Mouse (Mus musculus) heart, postnatal 25 days (tissue): ENCODE data around the gene Smurf1. TPM values are rescaled to one million over a fixed set of nuclear protein-coding genes. Genes with fewer than 3 reads are reported as not detected.

ENCODE experiments used
- DNase-seq: peaks from one replicate; pipeline ENCODE4 v3.0.0; 2022; ENCODE audit warnings: low spot score
- intact Hi-C: fragments of 180-260 bp; cut with DNase I; formaldehyde crosslinking; loops from one replicate; pipeline ENCODE4 v1.15.1; 2025
- total RNA-seq, 2 experiments: library from RNA; stranded (reverse); gene quantifications; 2 replicates each; pipeline ENCODE4 v1.2.3; 2021

Smurf1 gene
- total RNA-seq, 2 experiments from 2014 or later: 21.9 to 27.6 TPM

DNA sequence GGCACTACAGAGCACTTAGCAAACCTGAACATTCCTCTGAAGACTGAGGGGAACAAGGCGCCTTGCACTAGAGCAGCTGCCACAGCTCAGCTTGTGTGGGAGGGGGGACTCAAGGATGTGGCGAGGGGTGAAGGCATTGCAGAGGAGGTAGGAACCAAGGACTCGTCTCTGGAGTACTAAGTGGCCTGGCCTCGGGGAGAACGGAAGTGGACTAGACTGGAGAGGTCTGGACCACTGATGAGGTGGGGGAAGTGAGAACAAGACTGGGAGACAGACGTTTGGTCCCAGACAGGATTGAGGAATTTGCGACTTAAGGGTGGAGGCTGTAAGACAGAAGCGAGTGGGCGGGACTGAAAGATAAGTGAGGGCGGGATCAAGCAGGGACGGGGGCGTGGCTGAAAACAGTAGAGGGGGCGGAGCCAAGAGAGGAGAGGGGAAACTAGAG is 1.8 kb downstream of the Smurf1 start:
- DNase-seq: peak; percentile 45
- intact Hi-C loops: loop anchor here (5.0 kb wide), 2 partner anchors 37 to 52 kb away; no protein-coding TSS in a partner anchor

DNA sequence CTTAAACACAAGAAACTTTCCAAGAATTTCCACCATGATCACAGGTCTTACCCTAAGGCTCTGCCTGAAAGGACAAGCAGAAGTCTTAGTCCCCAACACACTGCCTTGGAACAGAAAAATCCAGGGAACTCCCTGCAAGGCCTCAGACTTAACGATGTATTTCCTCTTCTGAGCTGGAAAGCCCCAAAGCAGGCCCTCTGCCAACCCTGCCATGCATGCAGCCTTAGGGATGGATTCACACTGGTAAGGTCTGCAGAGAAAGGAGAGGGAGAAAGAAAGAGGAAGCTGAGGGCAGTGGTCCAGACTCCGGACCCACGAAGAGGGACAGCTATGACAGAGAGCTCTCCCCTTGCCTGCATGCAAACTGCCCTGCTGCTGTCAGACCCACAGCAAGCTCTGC is 2.2 kb downstream of the Smurf1 start:
- intact Hi-C loops: loop anchor here (5.0 kb wide), 2 partner anchors 36 to 51 kb away; no protein-coding TSS in a partner anchor
- DNase-seq: no peak

DNA sequence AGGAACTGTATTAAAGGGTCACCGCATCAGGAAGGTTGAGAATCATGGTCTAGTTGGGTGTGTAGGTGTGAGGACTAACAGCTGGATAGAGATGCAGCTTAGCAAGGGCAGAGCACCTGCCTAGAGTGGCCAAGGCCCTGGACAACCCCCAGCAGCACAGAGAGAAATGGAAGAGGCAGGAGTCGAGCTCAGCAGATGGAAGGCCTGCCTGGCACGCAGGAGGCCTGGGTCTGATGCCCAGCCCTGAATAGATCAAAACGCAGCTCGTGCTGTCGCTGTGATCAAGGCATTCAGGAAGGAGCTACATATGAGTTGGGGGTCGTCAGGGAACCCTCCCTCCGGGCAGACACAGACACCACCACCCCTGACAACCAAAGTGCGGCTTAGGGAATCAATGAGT is 7.4 kb downstream of the Smurf1 start:
- intact Hi-C loops: no loop called here
- DNase-seq: no peak

DNA sequence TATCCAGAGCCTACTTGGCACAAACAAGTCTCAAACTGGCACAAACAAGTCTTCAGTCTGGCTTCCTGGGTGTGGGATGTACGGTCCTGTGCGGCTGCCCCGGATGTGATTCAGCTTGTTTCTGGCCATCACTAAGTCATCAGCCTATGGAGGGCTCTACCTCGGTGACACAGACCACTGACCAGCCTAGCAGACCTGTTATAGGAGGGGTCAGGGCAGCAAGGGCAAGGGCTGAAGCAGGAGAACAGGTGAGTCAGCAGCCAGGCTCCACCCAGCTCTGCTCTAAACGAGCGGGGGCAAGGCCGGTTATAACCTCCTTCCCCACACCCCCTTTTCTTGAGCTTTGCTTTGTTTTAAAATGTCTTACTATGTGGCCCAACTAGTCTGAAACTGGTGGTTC is 11.2 kb downstream of the Smurf1 start:
- intact Hi-C loops: no loop called here
- DNase-seq: no peak

DNA sequence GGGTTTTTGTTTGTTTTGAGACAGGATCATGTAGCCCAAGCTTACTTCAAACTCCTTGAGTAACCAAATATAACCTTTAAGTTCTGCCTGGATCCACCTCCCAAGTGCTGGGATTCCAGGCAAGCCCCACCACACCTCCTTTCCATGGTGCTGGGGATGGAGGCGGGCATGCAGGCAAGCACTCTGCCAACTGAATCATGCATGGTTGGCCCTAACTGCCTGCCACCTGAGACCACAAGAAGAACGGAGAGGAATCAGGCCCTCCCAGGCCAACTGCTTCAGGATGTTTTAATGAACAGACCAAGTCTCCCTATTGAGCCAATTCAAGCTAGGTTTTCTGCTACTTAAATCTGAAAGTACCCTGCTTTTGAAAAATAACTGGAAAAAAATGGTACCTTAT is 13.1 kb downstream of the Smurf1 start:
- intact Hi-C loops: no loop called here
- no peak for DNase-seq

DNA sequence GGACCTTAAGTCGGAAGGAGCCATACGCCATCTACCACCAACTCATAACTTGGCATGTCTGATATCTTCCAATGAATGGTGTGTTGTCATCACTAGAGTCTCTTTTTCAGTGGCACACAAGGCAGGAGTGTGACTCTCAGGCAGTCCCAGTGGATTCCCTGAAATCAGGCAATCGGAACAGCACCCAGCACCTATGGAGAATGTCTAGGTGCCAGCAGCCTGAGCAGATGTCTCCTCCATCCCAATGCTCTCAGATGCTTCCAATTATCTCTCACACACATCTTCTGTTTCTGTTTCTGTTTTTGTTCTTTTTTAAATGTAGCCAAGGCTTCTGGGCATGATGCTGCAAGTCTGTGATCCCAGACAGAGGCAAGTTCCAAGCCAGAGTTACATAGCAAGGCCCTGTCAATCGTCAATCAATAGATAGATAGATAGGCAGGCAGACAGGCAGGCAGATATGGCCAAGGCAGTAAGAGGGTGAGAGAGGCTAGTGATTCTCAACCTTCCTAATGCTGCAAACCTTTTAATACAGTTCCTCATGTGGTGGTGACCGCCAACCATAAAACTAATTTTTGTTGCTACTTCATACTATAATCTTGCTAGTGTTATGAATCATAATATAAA is 15.1 kb downstream of the Smurf1 start:
- no peak for DNase-seq
- intact Hi-C loops: no loop called here

DNA sequence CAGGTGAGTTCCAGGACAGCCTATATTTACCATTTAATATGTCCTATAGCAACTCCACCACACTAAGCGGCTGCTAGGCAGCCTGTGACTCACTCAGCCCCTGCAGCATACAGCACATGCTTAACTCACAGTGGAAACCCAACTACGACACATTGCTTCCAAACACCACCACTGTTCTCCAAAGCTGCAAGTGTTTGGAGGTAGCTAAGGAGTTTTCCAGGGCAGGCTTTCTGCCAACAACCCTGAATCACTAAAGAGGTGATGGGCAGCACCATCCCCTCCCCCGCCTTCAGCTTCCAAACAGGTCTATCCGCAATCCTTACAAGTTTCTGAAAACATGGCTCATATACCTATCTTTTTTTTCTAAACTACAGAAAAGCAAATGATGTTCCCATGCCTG is 15.8 kb downstream of the Smurf1 start:
- no peak for DNase-seq
- intact Hi-C loops: no loop called here

DNA sequence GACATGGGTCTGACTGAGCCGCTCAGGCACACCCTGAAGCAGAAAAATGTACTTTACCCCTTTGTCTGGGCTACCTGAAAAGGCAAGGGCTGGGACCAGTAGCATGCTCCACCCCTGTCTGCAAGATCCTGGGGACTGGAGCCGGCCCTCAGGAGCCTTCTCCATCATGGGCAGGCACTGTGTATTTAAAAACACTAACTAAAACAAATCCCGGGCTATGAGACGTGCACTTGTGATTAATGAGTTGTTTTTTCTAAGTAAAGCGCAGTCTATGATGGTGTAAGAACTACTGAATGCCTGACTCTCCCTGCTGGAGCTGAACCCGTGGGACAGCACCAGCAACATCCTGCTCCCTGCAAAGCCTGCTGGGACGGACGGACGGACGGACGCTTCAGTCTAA is 17.2 kb downstream of the Smurf1 start:
- no peak for DNase-seq
- intact Hi-C loops: no loop called here

DNA sequence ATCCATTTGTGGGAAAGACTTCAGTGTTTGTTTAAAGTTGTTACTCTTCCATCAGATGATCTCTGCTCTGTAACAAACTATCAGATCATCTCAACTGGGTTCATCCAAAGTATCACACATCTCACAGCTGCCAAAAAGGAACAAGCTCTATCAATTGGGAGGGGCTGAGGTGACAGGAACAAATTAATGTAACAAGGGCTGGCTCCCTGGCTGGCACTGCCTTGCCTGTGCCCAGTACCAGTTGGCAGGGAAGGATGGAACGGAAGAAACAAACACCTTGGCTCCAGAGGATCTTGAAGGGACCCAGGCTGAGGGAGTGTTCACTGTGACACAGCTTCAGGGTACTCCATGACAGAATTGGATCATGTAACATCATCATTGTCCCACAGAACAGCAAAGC is 17.6 kb downstream of the Smurf1 start:
- DNase-seq: no peak
- intact Hi-C loops: no loop called here

DNA sequence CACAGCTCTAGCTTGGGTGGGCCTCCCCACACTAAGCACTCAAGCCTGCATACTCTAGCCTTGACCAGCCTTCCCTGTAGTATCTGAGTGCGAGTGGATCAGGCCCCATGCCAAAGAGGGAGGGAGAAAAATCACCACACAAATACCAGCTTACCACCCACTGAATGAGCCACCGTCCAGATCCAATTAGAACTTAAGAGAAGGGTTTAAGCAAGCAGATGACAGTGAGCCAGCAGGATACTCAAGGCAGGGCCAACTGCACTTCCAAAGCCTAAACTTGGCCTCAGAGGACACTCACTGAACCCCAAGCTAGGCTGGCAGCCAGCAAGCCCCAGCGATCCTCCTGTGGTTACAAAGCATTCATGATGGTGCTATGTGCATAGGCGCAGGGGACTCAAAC is 19.6 kb downstream of the Smurf1 start:
- no peak for DNase-seq
- intact Hi-C loops: no loop called here

DNA sequence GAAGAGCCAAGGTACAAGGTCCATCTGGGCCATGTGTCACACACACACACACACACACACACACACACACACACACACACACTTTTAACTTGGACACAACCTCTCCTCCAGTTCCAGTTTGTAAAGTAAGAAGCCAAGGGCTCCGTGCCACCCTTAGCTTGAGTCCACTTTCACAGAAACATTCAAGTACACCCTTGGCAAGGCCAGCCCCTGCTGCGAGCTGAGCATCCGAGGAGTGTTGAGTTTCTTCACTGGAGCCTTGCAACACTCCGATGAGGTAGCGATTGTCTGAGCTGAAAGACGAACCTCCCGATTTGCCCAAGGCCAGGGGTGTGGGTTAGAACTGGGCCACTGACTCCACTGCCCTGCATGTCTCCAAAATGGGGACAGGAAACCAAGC is 20.7 kb downstream of the Smurf1 start:
- peak; percentile 10 for DNase-seq
- intact Hi-C loops: no loop called here

DNA sequence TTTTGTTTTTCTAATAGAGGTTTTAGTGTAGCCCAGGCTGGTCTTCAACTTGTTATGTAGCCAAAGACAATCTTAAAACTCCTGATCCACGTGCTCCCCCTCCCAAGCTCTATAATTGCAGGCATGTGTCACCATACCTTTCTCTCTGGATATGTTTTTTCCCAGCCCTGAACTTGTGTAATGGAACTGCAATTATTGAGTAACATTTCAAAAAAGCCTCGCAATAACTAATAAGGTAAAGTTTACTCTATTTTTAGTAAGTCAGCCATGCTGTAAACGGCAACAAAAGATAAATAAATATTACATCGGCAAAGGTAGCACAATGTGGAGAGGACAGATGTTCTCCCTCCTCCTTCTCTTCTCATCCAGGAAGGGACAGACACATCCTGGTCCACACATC is 21.3 kb downstream of the Smurf1 start:
- no peak for DNase-seq
- intact Hi-C loops: no loop called here

DNA sequence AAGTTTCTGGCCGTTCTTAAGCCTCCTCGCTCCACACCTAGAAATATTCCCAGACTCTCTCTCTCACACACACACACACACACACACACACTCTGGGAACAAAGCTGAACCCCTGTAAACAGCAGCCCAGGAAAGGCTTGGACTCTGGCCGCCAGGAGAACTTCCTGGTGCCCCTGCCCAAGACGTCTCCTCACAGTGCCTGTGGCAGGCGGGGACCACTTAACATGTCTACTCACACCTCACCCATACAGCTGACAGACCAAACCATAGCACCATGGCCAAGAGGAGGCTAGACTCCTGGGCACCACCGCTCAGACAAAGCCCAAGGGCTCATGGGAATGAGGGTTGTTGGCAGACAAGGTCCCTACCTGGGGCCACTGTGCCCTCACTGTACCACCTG is 22.3 kb downstream of the Smurf1 start:
- intact Hi-C loops: no loop called here
- no peak for DNase-seq

DNA sequence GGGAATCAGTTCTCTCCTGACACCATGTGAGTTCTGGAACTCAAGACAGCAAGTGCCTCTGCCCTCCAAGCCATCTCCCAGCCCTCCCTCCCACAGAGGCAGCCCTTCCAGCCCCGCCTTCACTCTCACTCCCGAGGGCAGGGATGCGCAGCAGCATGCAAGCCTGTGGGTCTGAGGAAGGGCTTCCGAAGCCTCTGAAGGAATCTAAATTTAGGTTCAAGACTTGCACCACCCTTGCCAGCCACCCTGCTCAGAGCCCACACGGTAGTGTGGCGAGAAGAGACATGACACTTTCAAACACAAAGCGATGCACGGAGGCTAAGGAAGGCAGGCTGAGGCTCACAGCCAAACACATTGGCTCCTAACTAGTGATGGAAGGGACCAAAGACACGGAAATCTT is 23.2 kb downstream of the Smurf1 start:
- DNase-seq: no peak
- intact Hi-C loops: no loop called here

DNA sequence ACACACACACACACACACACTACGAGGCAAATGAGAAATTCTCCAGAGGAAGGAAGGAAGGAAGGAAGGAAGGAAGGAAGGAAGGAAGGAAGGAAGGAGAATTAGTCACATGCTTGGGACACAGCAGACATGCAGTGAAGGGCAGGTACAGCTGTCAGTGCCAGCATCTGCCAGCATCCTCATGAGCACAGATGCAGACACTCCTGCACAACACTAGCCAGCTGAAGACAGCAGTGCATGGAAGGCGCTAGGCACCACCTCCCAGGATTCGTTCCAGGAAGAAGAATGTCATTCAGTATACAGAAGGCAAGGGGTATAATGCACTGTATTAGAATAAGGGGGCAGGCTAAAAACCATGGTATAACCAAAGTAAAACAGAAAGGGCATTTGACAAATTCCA is 24.7 kb downstream of the Smurf1 start:
- no peak for DNase-seq
- intact Hi-C loops: no loop called here

DNA sequence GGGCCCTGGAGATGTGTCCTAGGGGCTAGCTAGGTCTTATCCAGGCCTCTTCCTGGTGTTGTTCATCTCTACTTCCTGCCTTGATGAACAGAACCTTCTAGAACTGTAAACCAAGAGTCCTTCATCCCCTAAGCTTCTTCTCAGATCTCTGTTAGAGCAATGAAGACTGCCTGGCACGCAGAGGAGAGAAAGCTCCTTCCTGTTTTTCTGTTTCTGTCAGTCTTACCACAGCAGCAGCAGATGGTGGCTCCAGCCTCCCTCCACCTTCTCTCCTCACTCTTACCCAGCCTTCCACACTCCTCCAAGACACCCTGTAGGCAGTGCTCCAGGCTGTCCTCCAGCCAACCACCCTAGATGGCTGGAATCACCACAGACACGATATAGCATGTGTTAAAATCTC is 28.3 kb downstream of the Smurf1 start:
- intact Hi-C loops: no loop called here
- no peak for DNase-seq

DNA sequence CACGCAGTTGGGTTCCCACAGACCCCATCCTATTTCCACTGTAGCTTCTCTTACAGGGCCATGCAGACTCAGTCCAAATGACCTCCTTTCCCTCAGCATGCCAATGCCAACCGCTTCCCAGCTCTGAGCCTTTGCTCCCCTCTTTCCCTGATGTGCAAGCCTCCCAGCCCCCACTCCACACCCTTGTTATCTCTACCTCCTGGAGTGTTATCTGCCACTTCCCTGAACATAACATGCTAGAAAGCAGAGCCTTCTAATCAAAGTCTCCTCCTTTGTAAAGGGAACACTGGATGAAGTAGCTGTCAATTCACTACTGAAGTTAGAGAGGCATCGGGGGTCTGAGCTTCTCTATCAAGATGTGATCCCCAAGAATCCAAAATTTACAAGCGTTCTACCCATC is 32.2 kb downstream of the Smurf1 start:
- DNase-seq: no peak

DNA sequence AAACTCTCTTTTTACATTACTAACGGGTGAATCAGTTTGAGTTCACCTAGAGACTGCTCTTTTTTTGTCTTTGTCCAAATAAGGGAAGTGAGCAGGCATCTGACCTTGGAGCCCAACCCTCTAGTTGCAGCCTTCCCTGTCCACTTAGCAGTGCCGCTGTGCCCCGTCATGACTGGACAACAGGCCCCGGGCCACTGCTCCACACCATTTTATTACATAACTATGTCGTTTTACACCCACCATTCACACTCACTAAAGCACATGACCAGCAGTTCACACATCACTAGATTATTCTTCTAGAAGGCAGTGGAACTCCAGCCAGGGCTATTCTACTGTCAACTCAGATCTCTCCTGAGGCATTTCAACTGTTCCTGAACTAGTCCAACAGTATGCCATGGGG is 33.8 kb downstream of the Smurf1 start:
- no peak for DNase-seq
- intact Hi-C loops: no loop called here

More for the DNA sequence above, 32.2 kb downstream of the Smurf1 start:
- intact Hi-C loops: no loop called here

DNA sequence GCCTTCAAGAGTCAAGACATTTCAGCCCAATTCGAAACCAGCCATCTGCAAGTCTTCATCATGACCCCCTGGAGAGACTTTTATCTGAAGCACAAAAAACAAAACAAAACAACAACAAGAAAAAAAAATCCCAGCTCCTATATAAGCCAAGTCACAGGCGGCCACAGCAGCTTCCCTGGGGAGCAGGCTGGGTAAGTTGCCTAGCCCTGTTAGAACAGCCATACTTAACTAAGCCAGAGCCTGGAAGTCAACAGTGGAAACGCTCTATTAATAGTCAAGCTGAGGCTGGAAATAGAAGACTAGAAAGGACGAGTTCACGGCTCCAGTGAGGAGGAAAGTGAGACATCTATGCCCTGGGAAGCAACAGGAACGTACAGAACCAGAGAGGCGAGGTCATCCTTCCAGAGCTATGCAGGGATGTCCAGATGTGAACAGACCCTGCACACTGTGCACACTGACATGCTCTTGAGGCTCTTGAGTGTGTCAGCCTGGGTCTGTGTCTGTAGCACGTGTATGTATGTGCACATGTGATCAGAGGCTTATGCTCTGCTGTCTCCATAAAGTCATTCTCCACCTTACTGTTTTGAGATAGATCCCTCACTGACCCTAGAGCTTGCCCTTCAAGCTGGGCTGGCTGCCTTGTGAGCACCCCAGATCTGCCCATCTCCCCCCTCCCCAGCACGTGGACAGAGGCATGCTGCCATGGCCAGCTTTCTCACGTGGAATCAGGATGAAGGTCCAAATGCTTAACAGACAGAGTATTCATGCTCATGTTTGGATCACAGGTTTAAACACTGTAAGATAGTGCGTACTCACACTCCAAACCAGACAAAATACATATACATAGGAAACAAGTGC is 36.6 kb downstream of the Smurf1 start:
- intact Hi-C loops: loop anchor here (5.0 kb wide), 1 partner anchor 33 kb away; no protein-coding TSS in a partner anchor
- DNase-seq: peak; percentile 41

DNA sequence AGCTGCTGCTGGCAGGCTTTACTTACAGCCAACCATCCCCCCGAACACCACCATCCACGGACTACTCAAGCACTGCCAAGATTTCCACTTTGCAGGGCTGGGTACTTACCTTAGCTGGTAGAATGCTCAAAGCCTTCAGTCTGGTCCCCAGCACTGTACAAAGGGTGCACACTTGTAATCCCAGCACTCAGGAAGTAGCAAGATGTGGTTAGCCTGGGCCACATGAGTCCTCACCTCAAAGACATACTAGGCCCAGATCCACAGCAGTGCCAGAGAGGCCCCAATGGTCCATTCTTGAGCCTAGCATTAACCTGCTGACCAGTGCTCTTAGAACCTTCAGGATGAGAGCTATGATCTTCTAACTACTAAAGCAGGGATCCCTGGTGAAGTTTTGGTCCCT is 39.4 kb downstream of the Smurf1 start:
- no peak for DNase-seq
- intact Hi-C loops: loop anchor here (5.0 kb wide), 1 partner anchor 36 kb away; no protein-coding TSS in a partner anchor

DNA sequence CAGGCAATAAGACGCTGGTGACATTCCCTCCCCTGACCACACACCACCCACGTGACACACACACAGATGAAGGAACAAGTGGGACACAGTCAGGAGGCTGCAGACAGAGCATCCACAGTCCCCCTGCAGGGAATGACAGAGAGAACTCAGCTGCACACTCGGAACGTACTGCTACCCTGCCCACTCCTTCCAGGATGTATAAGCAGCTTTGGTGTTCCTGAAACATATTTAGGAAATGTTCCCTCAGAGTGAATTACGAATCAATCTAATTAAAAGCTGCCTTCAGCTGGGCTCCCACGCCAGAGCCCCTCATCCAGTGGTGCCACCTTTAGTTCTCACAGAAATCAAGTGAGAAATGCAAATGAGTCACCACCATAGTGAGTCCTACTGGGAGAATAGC is 42.3 kb downstream of the Smurf1 start:
- intact Hi-C loops: no loop called here
- DNase-seq: no peak
